Mouse (Mus musculus) megakaryocyte-erythroid progenitor cell, adult 5 weeks (primary cell): Measurements from ENCODE around the gene Tmem191c. TPM values are rescaled to one million over a fixed set of nuclear protein-coding genes. Genes with fewer than 3 reads are reported as not detected.

Experiments
- polyA plus RNA-seq: library from polyadenylated mRNA; stranded (reverse); fragments of >175 nt; gene quantifications from 2 replicates; pipeline ENCODE4 v1.2.3, GENCODE M21; 2012

The Tmem191c gene
- polyA plus RNA-seq = 18.3 and 31.9 TPM in 2 replicates

DNA sequence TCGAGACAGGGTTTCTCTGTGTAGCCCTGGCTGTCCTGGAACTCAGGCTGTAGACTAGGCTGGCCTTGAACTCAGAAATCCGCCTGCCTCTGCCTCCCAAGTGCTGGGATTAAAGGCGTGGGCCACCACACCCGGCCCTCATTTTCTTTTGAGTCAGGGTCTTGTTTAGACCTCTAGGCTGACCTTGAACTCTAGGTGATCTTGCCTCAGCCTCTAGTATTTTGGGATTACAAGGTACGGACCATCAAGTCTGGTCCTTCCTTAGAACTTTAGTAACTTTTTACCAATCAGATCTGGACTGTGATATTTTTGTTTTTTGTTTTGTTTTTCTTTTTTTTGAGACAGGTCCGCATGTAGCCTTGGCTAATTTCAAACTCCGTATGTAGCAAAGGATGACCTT is at the start of gene Tmem191c:
Gene Tmem191c (plus strand): TSS at position 357 of the 400 bp plus-strand sequence.

GRCm38 (mm10) chr16:17232794-17233701 is 42.8 kb upstream of the Tmem191c start, which contains the start of gene Hic2:
TSS of gene Hic2 (plus strand) at chr16:17233572.

DNA sequence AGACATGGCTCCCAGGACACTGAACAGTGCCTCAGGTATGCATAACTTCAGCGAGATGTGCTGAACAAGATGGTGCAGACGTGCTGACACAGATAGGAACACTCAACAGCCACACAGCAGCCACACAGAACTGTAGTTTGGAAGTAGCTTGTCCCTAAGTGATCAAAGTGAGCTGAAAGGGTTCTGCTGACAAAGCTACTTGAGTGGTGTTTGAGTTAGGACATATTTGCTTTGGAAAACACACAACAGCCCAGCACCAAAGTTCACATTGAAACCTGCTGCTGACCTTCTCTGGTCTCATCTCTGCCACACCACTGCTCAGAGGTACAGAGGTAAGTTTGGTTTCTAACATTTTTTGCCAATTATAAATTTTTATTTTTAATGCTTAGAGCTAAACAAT is 55.2 kb downstream of the Tmem191c start, which contains the start of gene Serpind1:
Gene Serpind1 (plus strand): TSS at position 256 of the 400 bp plus-strand sequence.

Other genes starting within 250 kb of the Tmem191c start
- gene Ypel1, start 206.4 kb upstream of the Tmem191c start, polyA plus RNA-seq = 1.1 and 1.8 TPM in 2 replicates
- gene Ppil2, start 164.8 kb upstream of the Tmem191c start, polyA plus RNA-seq = 62.2 and 70.3 TPM in 2 replicates
- 17.4 and 21.5 TPM in 2 replicates for gene 2610318N02Rik, start 150.9 kb upstream of the Tmem191c start, polyA plus RNA-seq
- gene Sdf2l1, start 143.7 kb upstream of the Tmem191c start, polyA plus RNA-seq = 372 and 512 TPM in 2 replicates
- 53.3 and 57.2 TPM in 2 replicates for gene Ydjc, start 131.5 kb upstream of the Tmem191c start, polyA plus RNA-seq
- gene Ccdc116, start 128.8 kb upstream of the Tmem191c start, polyA plus RNA-seq = 2.6 and 3.2 TPM in 2 replicates
- gene Ube2l3, start 73.4 kb upstream of the Tmem191c start, polyA plus RNA-seq = 80.5 and 87.5 TPM in 2 replicates
- gene Rimbp3, start 67.5 kb upstream of the Tmem191c start, polyA plus RNA-seq = 0.18 and 0.25 TPM in 2 replicates
- 5.5 and 7.6 TPM in 2 replicates for gene Hic2, start 42.5 kb upstream of the Tmem191c start, polyA plus RNA-seq
- gene Serpind1, start 55.3 kb downstream of the Tmem191c start, polyA plus RNA-seq = not detected in 2 replicates
- gene Snap29, start 129.9 kb downstream of the Tmem191c start, polyA plus RNA-seq = 3.4 and 4.4 TPM in 2 replicates
- gene Pi4ka, start 130.2 kb downstream of the Tmem191c start, polyA plus RNA-seq = 25.8 and 26.5 TPM in 2 replicates
- 23.0 and 23.5 TPM in 2 replicates for gene Crkl, start 175.9 kb downstream of the Tmem191c start, polyA plus RNA-seq
- 0.02 and 0.09 TPM in 2 replicates for gene Aifm3, start 213.5 kb downstream of the Tmem191c start, polyA plus RNA-seq
- gene Lztr1, start 232.6 kb downstream of the Tmem191c start, polyA plus RNA-seq = 38.5 and 42.1 TPM in 2 replicates